Mouse (Mus musculus): ENCODE data around the gene Ncstn. TPM values are rescaled to one million over a fixed set of nuclear protein-coding genes. Genes with fewer than 3 reads are reported as not detected.

Ncstn gene
- polyA plus RNA-seq, 1 experiment from 2014 or later, result 132 TPM

- ATAC-seq (ENCODE audit: insufficient read depth, low FRiP score), result no peak
- Histone ChIP-seq H3K27ac (ENCODE audit: low read length) (no peak overlapping the region), H3K9ac (ENCODE audit: low read length) (no peak overlapping the region), H3K4me3 (replicated peaks; ENCODE audit: low read length) (no peak overlapping the region), H3K4me1 (ENCODE audit: control insufficient read depth, insufficient read depth, low read length) (peaks cover 9% of the 10 kb centered on the region), H3K27me3 (ENCODE audit: control insufficient read depth, insufficient read depth, low read length) (no peaks in the 10 kb centered on the region), H3K36me3 (ENCODE audit: control insufficient read depth, insufficient read depth, low read length) (peaks cover 39% of the 10 kb centered on the region), H3K4me2 (ENCODE audit: low read depth, low read length) (no peak overlapping the region), H3K9me3 (replicated peaks; ENCODE audit: control insufficient read depth, low read length) (no peaks in the 10 kb centered on the region)
- WGBS, result 80% methylated on average over 2 of the region's 2 CpGs
These were observed 40.1 kb upstream of the Ncstn start for GRCm38 (mm10) chr1:172122671-172123070.

GRCm38 (mm10) chr1:172119720-172120119 is 37.1 kb upstream of the Ncstn start:
- H3K4me2 ChIP-seq (ENCODE audit: low read depth, low read length), result no peak overlapping the region
- peaks cover 60% of the 10 kb centered on the region for H3K36me3 ChIP-seq (ENCODE audit: control insufficient read depth, insufficient read depth, low read length)
- 46% methylated on average over 3 of the region's 3 CpGs for WGBS
- no peak overlapping the region for H3K27ac ChIP-seq (ENCODE audit: low read length)
- no peaks in the 10 kb centered on the region for H3K9me3 ChIP-seq (replicated peaks; ENCODE audit: control insufficient read depth, low read length)
- no peak overlapping the region for H3K4me3 ChIP-seq (replicated peaks; ENCODE audit: low read length)
- H3K9ac ChIP-seq (ENCODE audit: low read length), result no peak overlapping the region
- H3K27me3 ChIP-seq (ENCODE audit: control insufficient read depth, insufficient read depth, low read length), result no peaks in the 10 kb centered on the region
- no peaks in the 10 kb centered on the region for H3K4me1 ChIP-seq (ENCODE audit: control insufficient read depth, insufficient read depth, low read length)
- ATAC-seq (ENCODE audit: insufficient read depth, low FRiP score), result no peak

- 0 out of 2 replicates have a peak, but pooled peaks have one; percentile 33 for ATAC-seq (ENCODE audit: insufficient read depth, low FRiP score)
- Histone ChIP-seq H3K9me3 (replicated peaks; ENCODE audit: control insufficient read depth, low read length) (no peaks in the 10 kb centered on the region), H3K36me3 (ENCODE audit: control insufficient read depth, insufficient read depth, low read length) (peaks cover 65% of the 10 kb centered on the region), H3K9ac (ENCODE audit: low read length) (no peak overlapping the region), H3K27ac (ENCODE audit: low read length) (no peak overlapping the region), H3K4me3 (replicated peaks; ENCODE audit: low read length) (no peak overlapping the region), H3K4me1 (ENCODE audit: control insufficient read depth, insufficient read depth, low read length) (no peaks in the 10 kb centered on the region), H3K4me2 (ENCODE audit: low read depth, low read length) (no peak overlapping the region), H3K27me3 (ENCODE audit: control insufficient read depth, insufficient read depth, low read length) (no peaks in the 10 kb centered on the region)
- WGBS, result 75% methylated on average over 6 of the region's 6 CpGs
These were observed 36.5 kb upstream of the Ncstn start for GRCm38 (mm10) chr1:172119100-172119499.

GRCm38 (mm10) chr1:172116948-172117347 is 34.4 kb upstream of the Ncstn start:
- WGBS, result 96% methylated on average over 5 of the region's 5 CpGs

GRCm38 (mm10) chr1:172107777-172108477 is 25.3 kb upstream of the Ncstn start:
- Histone ChIP-seq H3K4me2 (ENCODE audit: low read depth, low read length) (no peak overlapping the region), H3K4me1 (ENCODE audit: control insufficient read depth, insufficient read depth, low read length) (no peaks in the 10 kb centered on the region), H3K36me3 (ENCODE audit: control insufficient read depth, insufficient read depth, low read length) (peaks cover 46% of the 10 kb centered on the region), H3K27me3 (ENCODE audit: control insufficient read depth, insufficient read depth, low read length) (no peaks in the 10 kb centered on the region), H3K9ac (ENCODE audit: low read length) (no peak overlapping the region), H3K9me3 (replicated peaks; ENCODE audit: control insufficient read depth, low read length) (no peaks in the 10 kb centered on the region), H3K4me3 (replicated peaks; ENCODE audit: low read length) (no peak overlapping the region), H3K27ac (ENCODE audit: low read length) (no peak overlapping the region)
- no peak for ATAC-seq (ENCODE audit: insufficient read depth, low FRiP score)
- WGBS, result 85% methylated on average over 10 of the region's 10 CpGs

More at GRCm38 (mm10) chr1:172116948-172117347, 34.4 kb upstream of the Ncstn start:
- no peaks in the 10 kb centered on the region for H3K9me3 ChIP-seq (replicated peaks; ENCODE audit: control insufficient read depth, low read length)
- peaks cover 66% of the 10 kb centered on the region for H3K36me3 ChIP-seq (ENCODE audit: control insufficient read depth, insufficient read depth, low read length)
- H3K9ac ChIP-seq (ENCODE audit: low read length), result no peak overlapping the region
- H3K4me2 ChIP-seq (ENCODE audit: low read depth, low read length), result no peak overlapping the region
- ATAC-seq (ENCODE audit: insufficient read depth, low FRiP score), result no peak
- no peak overlapping the region for H3K27ac ChIP-seq (ENCODE audit: low read length)
- H3K27me3 ChIP-seq (ENCODE audit: control insufficient read depth, insufficient read depth, low read length), result no peaks in the 10 kb centered on the region
- no peak overlapping the region for H3K4me3 ChIP-seq (replicated peaks; ENCODE audit: low read length)
- no peaks in the 10 kb centered on the region for H3K4me1 ChIP-seq (ENCODE audit: control insufficient read depth, insufficient read depth, low read length)

GRCm38 (mm10) chr1:172105101-172105500 is 22.5 kb upstream of the Ncstn start:
- Histone ChIP-seq H3K9ac (ENCODE audit: low read length) (no peak overlapping the region), H3K9me3 (replicated peaks; ENCODE audit: control insufficient read depth, low read length) (no peaks in the 10 kb centered on the region), H3K27me3 (ENCODE audit: control insufficient read depth, insufficient read depth, low read length) (no peaks in the 10 kb centered on the region), H3K36me3 (ENCODE audit: control insufficient read depth, insufficient read depth, low read length) (peaks cover 45% of the 10 kb centered on the region), H3K27ac (ENCODE audit: low read length) (no peak overlapping the region), H3K4me3 (replicated peaks; ENCODE audit: low read length) (no peak overlapping the region), H3K4me2 (ENCODE audit: low read depth, low read length) (no peak overlapping the region), H3K4me1 (ENCODE audit: control insufficient read depth, insufficient read depth, low read length) (no peaks in the 10 kb centered on the region)
- WGBS, result 80% methylated on average over 11 of the region's 11 CpGs
- ATAC-seq (ENCODE audit: insufficient read depth, low FRiP score), result no peak

DNA sequence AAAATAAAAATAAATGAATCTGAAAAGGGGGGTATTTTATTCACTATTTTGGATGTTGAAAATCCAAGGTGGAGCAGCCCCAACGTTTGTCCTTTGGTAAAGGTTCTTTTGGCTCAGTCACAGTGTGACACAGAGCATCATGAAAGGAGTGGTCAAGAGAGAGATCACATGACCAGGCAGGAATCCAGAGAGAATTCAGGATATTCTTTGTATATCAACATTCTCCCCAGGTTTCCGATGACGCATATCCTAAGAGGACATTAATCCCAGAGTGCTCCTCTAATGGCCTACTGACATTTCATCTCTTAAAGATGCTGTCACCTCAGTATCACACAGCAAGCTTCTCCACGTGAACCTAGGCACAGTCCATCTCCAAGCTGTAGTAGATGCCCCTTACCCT is 21.0 kb upstream of the Ncstn start:
- Histone ChIP-seq H3K4me2 (ENCODE audit: low read depth, low read length) (no peak overlapping the region), H3K27ac (ENCODE audit: low read length) (no peak overlapping the region), H3K9ac (ENCODE audit: low read length) (no peak overlapping the region), H3K36me3 (ENCODE audit: control insufficient read depth, insufficient read depth, low read length) (peaks cover 47% of the 10 kb centered on the region), H3K9me3 (replicated peaks; ENCODE audit: control insufficient read depth, low read length) (no peaks in the 10 kb centered on the region), H3K4me1 (ENCODE audit: control insufficient read depth, insufficient read depth, low read length) (no peaks in the 10 kb centered on the region), H3K27me3 (ENCODE audit: control insufficient read depth, insufficient read depth, low read length) (no peaks in the 10 kb centered on the region), H3K4me3 (replicated peaks; ENCODE audit: low read length) (no peak overlapping the region)
- WGBS, result 76% methylated on average over 4 of the region's 4 CpGs
- no peak for ATAC-seq (ENCODE audit: insufficient read depth, low FRiP score)

GRCm38 (mm10) chr1:172099325-172100033 is 16.9 kb upstream of the Ncstn start:
- 78% methylated on average over 6 of the region's 6 CpGs for WGBS
- Histone ChIP-seq H3K4me3 (replicated peaks; ENCODE audit: low read length) (no peak overlapping the region), H3K4me1 (ENCODE audit: control insufficient read depth, insufficient read depth, low read length) (no peaks in the 10 kb centered on the region), H3K36me3 (ENCODE audit: control insufficient read depth, insufficient read depth, low read length) (peaks cover 33% of the 10 kb centered on the region), H3K27ac (ENCODE audit: low read length) (no peak overlapping the region), H3K9me3 (replicated peaks; ENCODE audit: control insufficient read depth, low read length) (no peaks in the 10 kb centered on the region), H3K9ac (ENCODE audit: low read length) (no peak overlapping the region), H3K4me2 (ENCODE audit: low read depth, low read length) (no peak overlapping the region), H3K27me3 (ENCODE audit: control insufficient read depth, insufficient read depth, low read length) (no peaks in the 10 kb centered on the region)
- ATAC-seq (ENCODE audit: insufficient read depth, low FRiP score), result no peak

- Histone ChIP-seq H3K9ac (ENCODE audit: low read length) (no peak overlapping the region), H3K36me3 (ENCODE audit: control insufficient read depth, insufficient read depth, low read length) (peaks cover 29% of the 10 kb centered on the region), H3K4me2 (ENCODE audit: low read depth, low read length) (no peak overlapping the region), H3K27me3 (ENCODE audit: control insufficient read depth, insufficient read depth, low read length) (no peaks in the 10 kb centered on the region), H3K4me1 (ENCODE audit: control insufficient read depth, insufficient read depth, low read length) (no peaks in the 10 kb centered on the region), H3K9me3 (replicated peaks; ENCODE audit: control insufficient read depth, low read length) (no peaks in the 10 kb centered on the region), H3K27ac (ENCODE audit: low read length) (no peak overlapping the region), H3K4me3 (replicated peaks; ENCODE audit: low read length) (no peak overlapping the region)
- WGBS, result 69% methylated on average over 6 of the region's 6 CpGs
- no peak for ATAC-seq (ENCODE audit: insufficient read depth, low FRiP score)
These were observed 12.6 kb upstream of the Ncstn start for GRCm38 (mm10) chr1:172095202-172095601.
